Mouse (Mus musculus) liver, adult 2 months (tissue): ENCODE data around the gene Cd300lb. TPM values are rescaled to one million over a fixed set of nuclear protein-coding genes. Genes with fewer than 3 reads are reported as not detected.

Source experiments
- DNase-seq: peaks from one replicate; pipeline ENCODE4 v3.0.0-alpha.2; 2011; ENCODE audit warnings: low read depth, low spot score; ENCODE audit errors: extremely low read depth
- H3K27ac ChIP-seq: fragments of 200-500 bp; replicated peaks from 2 replicates; pipeline ENCODE4 v1.5.1; 2012; ENCODE audit warnings: low read depth, mild to moderate bottlenecking, control low read depth, inconsistent platforms, low read length; ENCODE audit not compliant: insufficient read depth
- H3K27me3 ChIP-seq: fragments of 200-500 bp; 2 replicates; pipeline ENCODE4 v1.6.1; 2012; ENCODE audit warnings: mild to moderate bottlenecking, moderate library complexity, low read length, inconsistent platforms; ENCODE audit not compliant: control insufficient read depth, insufficient read depth
- H3K36me3 ChIP-seq: fragments of 200-500 bp; 2 replicates; pipeline ENCODE4 v1.6.1; 2012; ENCODE audit warnings: low read length, inconsistent platforms; ENCODE audit not compliant: control insufficient read depth, insufficient read depth
- H3K4me1 ChIP-seq: fragments of 200-500 bp; 2 replicates; pipeline ENCODE4 v1.6.1; 2011; ENCODE audit warnings: low read length; ENCODE audit not compliant: control insufficient read depth, insufficient read depth
- H3K4me3 ChIP-seq: fragments of 200-500 bp; 2 replicates; pipeline ENCODE4 v1.5.1; 2011; ENCODE audit warnings: low read depth, mild to moderate bottlenecking, control low read depth, low read length, moderate library complexity; ENCODE audit not compliant: insufficient read depth
- H3K79me2 ChIP-seq: fragments of 200-500 bp; 2 replicates; pipeline ENCODE4 v1.6.1; 2012; ENCODE audit warnings: inconsistent platforms, mild to moderate bottlenecking, low read length, moderate library complexity; ENCODE audit not compliant: control insufficient read depth, insufficient read depth
- H3K9ac ChIP-seq: fragments of 200-500 bp; 2 replicates; pipeline ENCODE4 v1.6.1; 2012; ENCODE audit warnings: low read depth, mild to moderate bottlenecking, control low read depth, inconsistent platforms, low read length
- CTCF ChIP-seq: fragments of 200-500 bp; IDR thresholded peaks from 2 replicates; pipeline ENCODE4 v1.5.1; 2011; ENCODE audit warnings: low read depth, low read length, control low read depth
- POLR2A ChIP-seq: fragments of 200-500 bp; IDR thresholded peaks from 2 replicates; pipeline ENCODE4 v1.6.1; 2011; ENCODE audit warnings: low read length, control low read depth; ENCODE audit not compliant: insufficient read depth; ENCODE audit errors: extremely low read depth
- WGBS: fragments of 180-500 bp; shearing (Covaris S2); methylation state at CpG from one replicate; pipeline ENCODE4 v1.1.7; 2018; 5-methylcytosine and 5-hydroxymethylcytosine counted together
- polyA plus RNA-seq: library from polyadenylated mRNA; depleted of rRNA; stranded (reverse); fragments of >200 nt; gene quantifications from 2 replicates; pipeline ENCODE4 v1.2.3, GENCODE M21; 2012; rRNA removed
- total RNA-seq: library from RNA; depleted of rRNA; stranded (reverse); fragments of >200 nt; gene quantifications from 2 replicates; pipeline ENCODE4 v1.2.3, GENCODE M21; 2014; rRNA removed

Gene Cd300lb
- total and polyA plus RNA-seq, 2 experiments = 0.46 to 1.0 TPM

GRCm38 (mm10) chr11:114876176-114876575 lies 58.0 kb downstream of the Cd300lb start:
- Histone ChIP-seq H3K27me3 (no peaks in the 10 kb centered on the region), H3K4me3 (no peak overlapping the region), H3K4me1 (peaks cover 6% of the 10 kb centered on the region; the same call in 1 of the 2 replicates), H3K27ac (no peak overlapping the region), H3K79me2 (no peaks in the 10 kb centered on the region), H3K36me3 (no peaks in the 10 kb centered on the region), H3K9ac (no peak overlapping the region)
- TF ChIP-seq POLR2A = no peak
- TF ChIP-seq CTCF = no peak
- no peak for DNase-seq
- 81% methylated on average over 7 of the region's 7 CpGs for WGBS

DNA sequence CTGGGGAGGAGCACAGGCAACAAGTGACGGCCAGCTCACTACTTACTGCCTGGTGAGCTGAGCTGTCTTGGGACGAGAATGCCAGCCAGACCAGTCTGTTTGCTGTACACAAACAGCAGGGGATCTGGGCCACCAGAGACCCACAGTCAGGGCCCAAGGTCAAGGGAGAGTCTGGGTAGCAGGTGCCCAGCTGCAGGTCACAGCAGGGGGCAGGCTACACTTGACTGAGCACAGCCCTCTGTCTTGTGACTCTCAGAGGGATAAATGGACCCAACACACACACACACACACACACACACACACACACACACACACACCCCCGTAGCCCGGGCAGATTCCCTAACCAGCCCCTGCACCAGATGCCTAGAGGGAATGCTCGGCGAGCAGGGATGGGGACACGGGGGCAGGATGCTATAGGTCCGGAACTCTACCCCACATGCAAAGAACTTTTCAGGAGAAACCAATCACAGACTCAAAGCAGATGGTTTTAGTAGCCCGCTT lies 58.8 kb downstream of the Cd300lb start:
- DNase-seq = peak; percentile 39
- 13% methylated on average over 9 of the region's 9 CpGs for WGBS

GRCm38 (mm10) chr11:114874226-114875145 lies 59.7 kb downstream of the Cd300lb start:
- Histone ChIP-seq H3K27me3 (no peaks in the 10 kb centered on the region), H3K27ac (no peak overlapping the region), H3K4me3 (no peak overlapping the region), H3K36me3 (peaks cover 3% of the 10 kb centered on the region; the same call in 1 of the 2 replicates), H3K9ac (no peak overlapping the region), H3K79me2 (no peaks in the 10 kb centered on the region), H3K4me1 (peaks cover 6% of the 10 kb centered on the region; the same call in 1 of the 2 replicates)
- WGBS = 59% methylated on average over 9 of the region's 9 CpGs
- no peak for DNase-seq
- no peak for TF ChIP-seq POLR2A
- no peak for TF ChIP-seq CTCF

More for the DNA sequence above, 58.8 kb downstream of the Cd300lb start:
- H3K4me1 ChIP-seq = peaks cover 6% of the 10 kb centered on the region; the same call in 1 of the 2 replicates
- peaks cover 2% of the 10 kb centered on the region; the same call in 1 of the 2 replicates for H3K36me3 ChIP-seq
- TF ChIP-seq POLR2A = no peak
- 0 out of 2 replicates have a peak, but pooled peaks have one; percentile 17 for TF ChIP-seq CTCF
- no peaks in the 10 kb centered on the region for H3K79me2 ChIP-seq
- no peak overlapping the region for H3K27ac ChIP-seq
- H3K4me3 ChIP-seq = no peak overlapping the region
- no peaks in the 10 kb centered on the region for H3K27me3 ChIP-seq
- H3K9ac ChIP-seq = no peak overlapping the region

GRCm38 (mm10) chr11:114873022-114873817 lies 61.0 kb downstream of the Cd300lb start:
- H3K27ac ChIP-seq = no peak overlapping the region; the same call in 1 of the 2 replicates
- H3K9ac ChIP-seq = no peak overlapping the region
- no peaks in the 10 kb centered on the region for H3K27me3 ChIP-seq
- TF ChIP-seq POLR2A = no peak
- TF ChIP-seq CTCF = no peak
- peaks cover 6% of the 10 kb centered on the region; the same call in 1 of the 2 replicates for H3K4me1 ChIP-seq
- H3K4me3 ChIP-seq = no peak overlapping the region
- no peaks in the 10 kb centered on the region for H3K79me2 ChIP-seq
- H3K36me3 ChIP-seq = peaks cover 3% of the 10 kb centered on the region; the same call in 1 of the 2 replicates
- DNase-seq = no peak
- 67% methylated on average over 6 of the region's 6 CpGs for WGBS

Other genes starting within 250 kb of the Cd300lb start
- not detected in 2 replicates for gene Dnaic2, start 207.0 kb downstream of the Cd300lb start, total RNA-seq
- 0.13 TPM in 1 of 2 replicates, not detected in the other for gene Dnaic2, start 207.0 kb downstream of the Cd300lb start, polyA plus RNA-seq
- 0.37 and 0.74 TPM in 2 replicates for gene Kif19a, start 169.0 kb downstream of the Cd300lb start, total RNA-seq
- gene Kif19a, start 169.0 kb downstream of the Cd300lb start, polyA plus RNA-seq = 0.24 and 0.26 TPM in 2 replicates
- gene Btbd17, start 138.4 kb downstream of the Cd300lb start, total RNA-seq = not detected in 2 replicates
- not detected in 2 replicates for gene Btbd17, start 138.4 kb downstream of the Cd300lb start, polyA plus RNA-seq
- gene Gpr142, start 135.5 kb downstream of the Cd300lb start, total RNA-seq = not detected in 2 replicates
- not detected in 2 replicates for gene Gpr142, start 135.5 kb downstream of the Cd300lb start, polyA plus RNA-seq
- gene Gprc5c, start 83.2 kb downstream of the Cd300lb start, total RNA-seq = 51.4 and 66.2 TPM in 2 replicates
- 87.6 and 93.9 TPM in 2 replicates for gene Gprc5c, start 83.2 kb downstream of the Cd300lb start, polyA plus RNA-seq
- gene Cd300a, start 44.3 kb downstream of the Cd300lb start, total RNA-seq = 3.0 and 3.6 TPM in 2 replicates
- gene Cd300a, start 44.3 kb downstream of the Cd300lb start, polyA plus RNA-seq = 0.65 and 1.2 TPM in 2 replicates
- 0.20 TPM in 1 of 2 replicates, not detected in the other for gene Cd300c, start 34.8 kb upstream of the Cd300lb start, total RNA-seq
- 0.24 and 0.49 TPM in 2 replicates for gene Cd300c, start 34.8 kb upstream of the Cd300lb start, polyA plus RNA-seq
- 6.6 and 7.4 TPM in 2 replicates for gene Cd300ld, start 55.5 kb upstream of the Cd300lb start, total RNA-seq
- gene Cd300ld, start 55.5 kb upstream of the Cd300lb start, polyA plus RNA-seq = 2.9 and 3.4 TPM in 2 replicates
- gene Cd300c2, start 67.5 kb upstream of the Cd300lb start, total RNA-seq = 5.6 and 7.9 TPM in 2 replicates
- gene Cd300c2, start 67.5 kb upstream of the Cd300lb start, polyA plus RNA-seq = 3.5 and 4.9 TPM in 2 replicates
- gene Cd300ld2, start 81.8 kb upstream of the Cd300lb start, total RNA-seq = not detected in 2 replicates
- gene Cd300ld2, start 81.8 kb upstream of the Cd300lb start, polyA plus RNA-seq = not detected in 2 replicates
- gene Cd300ld4, start 92.6 kb upstream of the Cd300lb start, total RNA-seq = not detected in 2 replicates
- not detected in 2 replicates for gene Cd300ld4, start 92.6 kb upstream of the Cd300lb start, polyA plus RNA-seq
- 0.18 TPM in 1 of 2 replicates, not detected in the other for gene Cd300ld5, start 103.4 kb upstream of the Cd300lb start, total RNA-seq
- 0.14 TPM in 1 of 2 replicates, not detected in the other for gene Cd300ld5, start 103.4 kb upstream of the Cd300lb start, polyA plus RNA-seq
- gene Cd300ld3, start 114.0 kb upstream of the Cd300lb start, total RNA-seq = 3.7 and 4.1 TPM in 2 replicates
- gene Cd300ld3, start 114.0 kb upstream of the Cd300lb start, polyA plus RNA-seq = 3.3 and 5.4 TPM in 2 replicates
- 1.4 and 1.5 TPM in 2 replicates for gene Cd300e, start 127.8 kb upstream of the Cd300lb start, total RNA-seq
- 0.52 and 1.3 TPM in 2 replicates for gene Cd300e, start 127.8 kb upstream of the Cd300lb start, polyA plus RNA-seq
- gene Rab37, start 157.0 kb upstream of the Cd300lb start, total RNA-seq = 0.09 and 0.20 TPM in 2 replicates
- gene Rab37, start 157.0 kb upstream of the Cd300lb start, polyA plus RNA-seq = 0.16 and 0.20 TPM in 2 replicates
- 1.2 and 1.5 TPM in 2 replicates for gene Cd300lf, start 199.6 kb upstream of the Cd300lb start, total RNA-seq
- 0.54 and 1.1 TPM in 2 replicates for gene Cd300lf, start 199.6 kb upstream of the Cd300lb start, polyA plus RNA-seq
- 113 and 117 TPM in 2 replicates for gene Slc9a3r1, start 229.0 kb upstream of the Cd300lb start, total RNA-seq
- gene Slc9a3r1, start 229.0 kb upstream of the Cd300lb start, polyA plus RNA-seq = 130 and 177 TPM in 2 replicates